Mouse (Mus musculus) ovary, postnatal 36 days (tissue): ENCODE results near the gene Tmem176b.
A peak's percentile ranks its signal among the peaks of the same experiment; 100 is the strongest.
"Not testable (repeated sequence)": the region's sequence is repeated elsewhere in the genome, so short reads cannot be mapped to it uniquely, and the experiment has no call there.

Experiments used
- DNase-seq: peaks from one replicate; pipeline ENCODE4 v3.0.0; 2022; ENCODE audit warnings: low spot score, mixed read lengths

Tmem176b gene

DNA sequence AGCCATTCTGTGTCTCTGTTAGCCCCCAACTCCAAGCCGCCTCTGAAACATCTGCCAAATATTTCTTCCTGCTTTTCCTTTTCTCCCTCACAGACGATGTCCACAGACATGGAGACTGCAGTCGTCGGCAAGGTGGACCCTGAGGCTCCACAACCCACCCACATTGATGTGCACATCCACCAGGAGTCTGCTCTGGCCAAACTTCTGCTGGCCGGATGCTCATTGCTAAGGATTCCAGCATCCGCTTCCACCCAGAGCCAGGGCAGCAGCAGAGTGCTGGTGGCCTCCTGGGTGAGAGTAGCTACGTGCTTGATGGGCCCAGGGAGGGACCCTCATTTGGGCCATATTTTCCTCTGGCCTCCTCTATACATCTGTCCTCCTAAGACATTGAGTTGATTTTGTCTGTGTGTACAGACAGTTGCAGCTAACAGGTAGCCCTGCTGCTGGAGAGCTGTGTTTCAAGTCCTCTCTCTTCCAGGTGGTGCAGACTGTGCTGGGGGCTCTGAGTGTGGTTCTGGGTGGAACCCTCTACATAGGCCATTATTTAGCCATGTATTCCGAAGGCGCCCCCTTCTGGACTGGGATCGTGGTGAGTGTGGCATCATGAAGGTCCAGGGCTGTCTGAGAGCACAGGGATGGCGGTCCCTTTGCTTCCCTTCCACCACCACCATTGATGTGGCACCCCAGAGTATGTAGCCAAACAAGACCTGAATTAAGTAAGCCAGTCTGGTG is 981 bp upstream of the Tmem176b start:
- DNase-seq: peak; percentile 57

DNA sequence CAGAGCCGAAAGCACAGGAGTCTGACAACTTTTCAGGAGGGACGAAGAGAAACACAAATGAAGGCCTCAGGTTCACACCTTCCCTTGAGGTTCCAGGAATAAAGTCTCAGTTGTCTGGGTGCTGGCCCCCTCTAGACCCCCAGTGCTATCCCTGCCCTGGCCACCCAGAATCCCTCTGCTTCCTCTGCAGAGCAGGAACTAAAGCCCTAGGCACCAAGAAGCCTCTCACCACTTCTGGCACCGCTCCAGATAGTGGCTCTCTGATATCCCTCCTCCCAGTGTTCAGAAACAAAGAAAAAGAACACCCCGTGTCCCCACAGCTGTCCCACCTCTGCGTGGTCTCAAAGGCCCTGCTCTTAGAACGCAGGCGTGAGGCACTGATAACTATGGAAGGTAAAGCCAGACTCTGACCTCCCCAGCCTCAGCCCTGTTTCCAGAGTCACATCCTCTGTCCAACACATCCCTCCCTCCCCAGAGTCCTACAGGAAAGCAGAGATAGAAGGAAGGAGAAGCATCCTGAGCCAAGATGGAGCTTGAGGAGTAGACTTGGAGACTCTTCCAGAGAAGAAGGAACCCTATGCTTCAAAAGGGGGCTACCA is 826 bp downstream of the Tmem176b start, which contains the start of gene Tmem176a:
Gene Tmem176a (plus strand): TSS at position 549 of the 599 bp plus-strand sequence.
- DNase-seq: peak; percentile 56

DNA sequence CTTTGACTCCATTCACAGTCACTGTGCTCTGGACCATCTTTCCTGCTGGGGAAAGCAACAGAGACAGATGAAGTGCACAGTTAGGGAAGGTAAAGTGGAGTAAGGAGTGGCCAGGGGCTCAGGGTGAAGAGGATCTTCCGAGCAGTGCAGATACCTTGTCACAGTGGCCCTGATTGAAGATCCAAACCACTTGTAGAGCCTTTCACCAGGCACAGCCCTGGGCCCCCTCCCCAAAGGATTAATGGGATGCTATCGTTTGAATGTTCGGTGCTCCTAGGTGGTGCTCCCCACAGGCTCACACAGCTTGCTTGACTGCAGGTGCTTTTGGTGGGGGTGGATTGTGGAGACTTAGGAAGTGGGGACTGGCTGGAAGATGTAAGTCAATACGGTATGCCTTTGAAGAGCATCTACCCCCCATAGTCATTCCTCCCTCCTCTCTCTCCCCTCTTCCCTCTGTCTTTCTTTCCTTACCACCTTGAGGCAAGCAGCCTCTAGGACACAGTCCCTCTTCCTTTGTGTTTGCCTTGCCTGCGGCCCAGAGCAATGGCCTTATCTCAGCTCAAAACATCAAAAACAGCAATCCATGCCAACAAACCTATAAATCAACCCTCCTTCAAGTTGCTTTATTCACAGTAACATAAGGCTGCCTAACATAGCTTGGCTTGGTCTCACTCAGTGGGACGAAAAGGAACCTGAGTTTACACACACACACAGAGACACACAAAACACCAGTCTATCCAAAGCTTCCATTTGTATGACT is 2.8 kb downstream of the Tmem176b start:
- DNase-seq: no peak

DNA sequence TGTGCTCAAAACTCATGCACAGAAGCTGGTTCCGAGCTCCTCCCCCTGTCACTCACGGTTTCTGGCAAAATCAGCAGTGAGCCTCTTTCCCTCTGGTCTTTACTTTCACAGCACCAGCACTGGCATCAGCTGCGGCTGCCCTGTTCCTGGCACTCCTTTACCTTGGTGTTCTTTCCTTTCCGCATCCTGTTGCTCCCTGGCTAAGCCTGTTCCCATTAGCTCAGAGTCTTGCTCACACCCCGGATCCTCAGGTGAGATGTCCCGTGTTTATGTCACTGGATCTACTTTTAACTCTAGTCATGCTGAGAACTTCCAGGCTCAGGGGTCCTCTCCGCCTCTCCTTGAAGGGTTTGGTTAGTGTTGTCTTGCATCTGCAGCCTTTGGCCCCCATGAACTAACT is 3.8 kb downstream of the Tmem176b start:
- no peak for DNase-seq

DNA sequence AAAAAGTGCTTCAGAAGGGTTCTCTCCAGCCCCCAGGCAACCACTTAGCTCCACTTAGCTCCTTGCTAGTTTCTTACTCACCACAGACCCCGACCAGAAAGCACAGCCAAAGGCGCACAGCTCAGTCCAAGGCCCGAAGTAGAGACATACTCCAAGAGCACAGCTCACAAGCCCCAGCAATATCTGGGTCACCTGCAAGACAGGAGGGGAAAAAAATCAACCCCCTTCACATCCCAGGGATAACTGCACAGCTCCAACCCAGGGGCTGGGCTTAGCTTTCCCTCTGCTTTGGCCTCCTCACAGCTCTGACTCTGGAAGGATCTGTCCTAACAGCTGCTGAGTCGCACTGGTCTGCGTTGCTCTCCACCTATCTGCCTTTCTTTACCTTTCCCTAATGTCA is 5.2 kb downstream of the Tmem176b start:
- no peak for DNase-seq

DNA sequence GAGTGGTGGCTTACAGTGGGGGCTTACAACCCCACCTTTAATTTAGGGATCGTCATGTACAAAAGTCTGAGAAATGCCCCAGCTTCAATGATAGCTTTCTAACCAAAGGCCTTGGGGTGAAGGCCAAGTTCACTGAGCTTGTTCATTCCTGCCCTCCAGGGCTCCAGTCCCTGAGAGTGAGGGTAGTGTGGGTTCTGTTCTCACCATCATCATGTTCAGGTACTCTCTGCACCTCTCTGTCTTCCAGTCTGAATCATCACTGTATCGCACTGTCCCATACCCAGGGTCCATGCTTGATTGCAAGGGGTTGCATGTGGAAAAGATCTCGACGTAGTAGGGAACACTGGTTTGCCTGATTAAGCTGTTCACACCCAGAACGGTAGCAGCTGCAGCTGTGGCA is 6.1 kb downstream of the Tmem176b start:
- DNase-seq: no peak

DNA sequence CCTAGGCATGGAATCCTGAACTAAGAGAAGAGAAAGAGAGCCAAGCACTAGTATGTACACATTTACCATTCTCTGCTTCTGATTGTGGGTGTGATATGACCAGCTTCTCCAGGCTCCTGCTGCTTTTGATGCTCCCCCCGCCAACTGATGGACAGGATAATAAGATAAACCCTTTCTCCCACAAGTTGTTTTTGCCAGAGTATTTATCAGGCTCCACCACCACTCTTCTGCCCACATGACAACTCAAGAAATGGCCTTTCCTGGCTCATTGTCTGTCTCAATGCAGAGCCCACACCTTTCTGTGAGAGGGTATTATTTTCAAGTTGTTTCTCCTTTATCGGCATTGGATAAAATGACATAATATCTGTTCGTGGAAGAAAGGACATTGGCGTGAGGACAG is 7.8 kb downstream of the Tmem176b start:
- no peak for DNase-seq

DNA sequence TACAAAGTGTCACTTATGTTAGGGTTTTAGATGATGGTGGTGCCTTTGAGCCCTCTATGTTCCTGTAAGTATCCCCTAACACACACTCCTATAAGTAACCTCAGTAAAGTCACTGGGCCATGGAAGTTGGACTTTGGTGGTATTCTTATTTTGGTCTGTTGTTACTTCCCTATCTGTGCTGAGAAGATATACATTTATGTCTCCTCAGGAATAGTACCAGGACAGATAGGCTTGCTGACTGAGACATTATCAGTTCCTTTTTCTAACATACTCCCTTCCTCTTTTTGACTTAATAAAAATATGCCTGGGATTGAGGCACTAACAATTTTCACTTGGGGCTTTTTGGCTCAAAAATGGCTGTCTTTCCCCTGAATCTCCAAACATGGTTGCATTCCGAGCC is 8.9 kb downstream of the Tmem176b start:
- no peak for DNase-seq

DNA sequence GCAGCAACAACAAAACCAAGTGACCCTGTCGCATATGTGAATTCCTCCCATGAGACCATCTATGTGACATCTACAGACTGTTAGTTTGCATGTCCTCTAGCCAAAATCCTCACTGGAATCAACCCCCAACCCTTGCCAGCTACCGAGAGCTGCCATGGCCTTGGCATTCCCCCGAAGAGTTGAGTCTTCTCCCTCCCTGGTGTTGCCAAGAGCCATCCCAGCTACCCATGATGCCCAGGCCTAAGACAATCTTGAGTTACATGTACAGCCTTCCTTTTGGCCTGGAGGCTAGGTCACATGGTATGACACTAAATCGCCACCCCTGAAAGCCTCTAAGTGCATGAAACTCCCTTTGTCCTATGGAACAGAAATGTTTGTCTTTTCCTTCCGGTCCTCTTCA is 10.2 kb downstream of the Tmem176b start:
- no peak for DNase-seq

DNA sequence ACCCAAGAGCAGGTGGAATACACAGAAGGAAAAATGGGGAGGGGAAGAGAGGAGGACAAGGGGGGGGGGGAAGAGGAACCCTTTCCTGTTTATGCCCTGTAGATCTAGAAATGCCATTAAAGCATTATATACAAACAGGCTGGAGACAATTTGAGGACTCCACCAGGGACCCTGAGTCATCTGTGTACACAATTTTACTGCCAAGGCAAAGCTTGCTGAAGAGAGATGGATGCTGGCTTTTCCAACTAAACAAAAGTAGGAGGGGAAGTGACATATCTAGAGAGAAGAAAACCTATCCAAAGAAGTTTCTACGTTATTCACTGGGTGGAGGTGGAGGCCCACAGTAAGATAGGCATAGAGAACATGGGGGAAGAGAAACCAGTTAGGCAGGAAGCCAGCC is 11.1 kb downstream of the Tmem176b start:
- no peak for DNase-seq

DNA sequence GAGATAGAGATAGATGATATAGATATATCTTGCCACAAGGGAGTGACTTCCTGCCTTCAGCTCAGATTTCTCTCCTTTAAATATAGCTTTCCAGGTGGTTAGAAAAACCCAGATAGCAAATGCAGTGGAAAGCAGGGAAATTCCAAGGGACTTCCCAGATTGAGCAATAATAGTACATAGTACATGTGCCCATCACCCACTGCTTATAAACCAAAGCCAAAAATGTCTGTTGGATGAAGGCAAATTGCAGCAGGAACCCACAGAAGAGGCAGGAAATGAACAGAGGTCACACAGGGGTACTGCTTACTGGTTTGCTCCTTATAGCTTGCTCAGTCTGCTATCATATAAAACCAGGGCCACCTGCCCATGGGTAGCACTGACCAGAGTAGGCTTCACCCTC is 11.6 kb downstream of the Tmem176b start:
- DNase-seq: no peak

DNA sequence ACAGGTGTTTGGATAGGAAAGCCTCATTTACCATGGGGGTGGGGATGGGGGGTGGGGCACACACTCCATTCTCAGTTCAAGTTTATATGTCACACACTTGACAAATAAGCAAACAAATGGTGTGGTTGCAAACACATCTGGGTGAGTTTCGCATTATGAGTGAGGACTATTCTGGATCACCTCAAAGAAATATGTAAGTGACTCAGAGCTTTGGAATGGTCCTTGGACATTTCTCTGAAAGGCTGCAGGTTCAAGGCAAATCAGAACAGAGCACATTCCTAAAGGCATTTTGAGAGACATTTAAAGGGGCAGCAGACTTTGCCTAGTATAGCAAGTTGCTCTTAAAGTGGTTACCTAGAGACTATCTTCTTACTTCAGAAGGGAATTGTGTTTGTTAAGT is 12.3 kb downstream of the Tmem176b start:
- no peak for DNase-seq

DNA sequence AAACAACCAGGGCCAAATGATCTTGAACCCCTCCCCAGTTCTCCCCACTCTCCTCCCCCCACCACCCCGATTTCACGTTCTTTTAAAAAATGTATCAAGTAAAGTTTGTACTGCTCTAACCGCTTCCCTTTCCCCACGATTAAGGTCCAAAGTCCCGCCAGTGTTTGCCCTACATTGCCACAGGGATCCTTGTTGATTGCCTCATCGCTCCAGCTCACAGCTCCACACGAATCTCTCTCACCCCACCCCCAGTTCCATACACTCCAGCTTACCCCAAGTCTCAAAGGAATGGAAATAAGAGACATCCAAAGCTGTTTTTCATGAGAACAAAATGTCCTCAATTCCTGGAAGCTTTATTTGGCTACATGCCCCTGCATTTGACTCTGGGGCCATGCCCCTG is 16.3 kb downstream of the Tmem176b start:
- DNase-seq: no peak

DNA sequence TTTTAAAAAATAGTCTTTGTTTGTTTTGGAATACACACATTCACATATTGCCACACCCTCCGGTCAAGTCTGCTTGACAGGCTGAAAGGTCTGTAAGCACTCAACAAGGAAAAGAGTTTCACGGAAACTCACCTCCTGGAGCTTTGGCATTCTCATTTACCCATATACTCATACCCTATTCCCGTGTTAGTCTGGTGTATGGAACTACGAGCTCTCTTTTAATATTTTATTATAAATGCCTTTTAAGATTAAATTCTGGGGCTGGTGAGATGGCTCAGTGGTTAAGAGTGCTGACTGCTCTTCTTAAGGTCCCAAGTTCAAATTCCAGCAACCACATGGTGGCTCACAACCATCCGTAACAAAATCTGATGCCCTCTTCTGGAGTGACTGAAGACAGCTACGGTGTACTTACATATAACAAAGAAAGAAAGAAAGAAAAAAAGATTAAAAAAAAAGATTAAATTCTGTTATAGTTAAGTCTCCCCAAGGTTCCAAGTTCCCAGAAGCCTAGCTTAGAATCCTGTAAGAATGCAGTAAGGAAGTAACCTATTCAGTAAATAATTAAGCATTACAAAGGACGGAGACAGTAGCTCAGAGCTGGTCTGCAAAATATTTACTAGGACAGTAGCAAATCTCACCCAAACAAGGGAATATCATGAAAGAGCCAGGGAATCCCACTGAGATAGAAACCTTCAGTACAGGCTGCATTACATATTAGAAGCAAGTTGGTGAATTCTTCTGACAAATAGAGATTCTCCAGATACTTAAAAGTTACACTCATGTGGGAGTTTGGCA is 19.1 kb downstream of the Tmem176b start:
- DNase-seq: not testable (repeated sequence)

DNA sequence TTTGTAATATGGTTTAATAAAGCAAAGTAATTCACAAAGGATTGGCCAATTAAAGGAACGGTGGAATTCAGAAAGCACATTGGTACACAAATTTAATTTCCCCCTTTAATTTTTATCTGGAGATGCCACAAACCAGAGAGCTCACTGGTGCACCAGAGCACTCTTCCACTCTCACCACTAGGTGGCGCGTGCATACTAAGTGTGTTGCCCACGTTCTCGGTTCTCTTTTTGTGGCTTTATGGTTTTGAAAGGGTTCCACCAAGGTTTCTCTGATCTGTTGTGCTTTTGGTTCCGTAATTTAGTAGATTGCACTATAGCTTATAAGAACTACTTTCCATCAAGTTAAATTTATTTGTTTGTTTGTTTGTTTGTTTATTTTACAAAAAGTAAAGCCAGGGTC is 23.5 kb downstream of the Tmem176b start:
- DNase-seq: peak; percentile 63

DNA sequence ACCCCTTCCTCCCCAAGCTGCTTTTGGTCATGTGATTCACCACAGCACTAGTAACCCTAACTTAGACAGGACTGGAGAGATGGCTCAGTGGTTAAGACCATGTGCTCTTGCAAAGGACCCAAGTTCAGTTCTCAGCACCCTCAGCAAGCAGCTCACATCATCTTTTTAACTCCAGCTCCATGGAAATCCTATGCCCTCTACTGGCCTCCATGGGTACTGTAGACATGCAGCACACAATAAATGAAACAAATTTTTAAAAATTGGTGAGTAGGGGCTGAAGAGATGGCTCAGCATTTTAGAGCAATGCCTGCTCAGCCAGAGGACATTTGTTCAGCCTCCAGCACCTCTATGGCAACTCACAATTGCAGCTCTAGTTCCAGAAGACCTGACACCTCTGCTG is 26.3 kb downstream of the Tmem176b start:
- no peak for DNase-seq

DNA sequence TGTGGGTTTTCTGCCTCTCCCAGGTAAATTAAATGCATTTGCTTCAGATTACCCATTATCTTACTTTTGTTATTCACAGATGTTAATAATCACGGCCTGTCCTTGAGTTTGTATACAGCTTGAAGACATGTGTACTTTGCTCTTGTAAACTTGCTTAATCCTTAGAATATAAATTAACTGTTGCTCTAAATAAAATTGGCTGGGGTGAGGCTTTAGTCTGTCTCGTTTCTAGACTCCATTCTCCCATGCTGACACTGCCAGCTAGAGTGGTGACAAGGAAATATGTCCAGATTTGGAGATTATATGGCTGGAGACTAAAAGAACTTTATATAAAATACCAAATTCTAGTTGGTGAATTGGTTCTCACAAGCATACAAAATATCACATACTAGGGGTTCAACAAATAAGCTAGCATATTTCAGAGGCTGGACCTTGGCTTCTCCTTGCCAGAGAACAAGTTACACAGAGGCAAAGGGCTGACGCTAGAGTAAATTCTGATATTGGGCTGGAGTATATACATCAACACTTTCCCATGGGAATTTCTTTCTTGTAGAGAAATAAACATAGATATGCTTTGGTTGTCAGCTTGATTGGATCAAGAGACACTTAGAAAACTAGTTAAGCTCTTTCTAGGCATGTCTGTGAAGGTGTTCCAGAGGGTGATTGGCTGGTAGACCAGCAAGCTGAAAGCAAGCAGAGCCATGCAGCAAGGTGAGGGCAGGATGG is 31.6 kb downstream of the Tmem176b start:
- DNase-seq: no peak

DNA sequence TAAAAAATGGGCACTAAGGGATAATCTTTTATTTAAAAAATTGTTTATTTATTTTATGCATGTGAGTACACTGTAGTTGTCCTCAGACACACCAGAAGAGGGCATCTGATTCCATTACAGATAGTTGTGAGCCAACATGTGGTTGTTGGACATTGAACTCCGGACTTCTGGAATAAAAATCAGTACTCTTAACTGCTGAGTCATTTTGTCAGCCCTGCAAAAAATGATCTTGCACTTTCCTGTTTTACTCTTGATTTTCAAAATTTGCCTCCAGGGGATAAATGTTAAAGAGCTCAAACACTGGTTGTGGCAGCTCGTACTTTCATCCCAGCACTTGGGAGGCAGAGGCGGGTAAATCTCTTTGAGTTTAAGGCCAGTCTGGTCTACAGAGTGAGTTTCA is 34.5 kb downstream of the Tmem176b start:
- no peak for DNase-seq

DNA sequence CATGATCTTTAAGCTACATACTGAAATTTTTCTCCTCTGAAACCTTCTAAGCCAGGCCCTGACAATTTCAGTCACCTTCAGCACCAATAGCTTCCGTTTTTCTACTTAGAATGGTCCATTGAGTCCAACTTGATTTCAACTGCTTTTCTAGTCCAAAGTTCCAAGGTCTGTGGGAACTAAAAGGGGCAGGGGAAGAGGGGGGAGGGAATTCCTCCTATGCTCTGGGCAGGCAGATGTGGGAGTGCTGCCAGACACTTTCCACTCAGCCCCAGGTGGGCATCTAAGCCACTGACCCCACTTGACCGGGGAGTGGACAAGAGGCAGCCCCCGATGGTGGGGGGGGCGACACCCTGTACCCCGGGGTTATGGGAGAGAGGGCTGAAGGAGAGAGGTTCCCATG is 37.0 kb downstream of the Tmem176b start:
- no peak for DNase-seq

DNA sequence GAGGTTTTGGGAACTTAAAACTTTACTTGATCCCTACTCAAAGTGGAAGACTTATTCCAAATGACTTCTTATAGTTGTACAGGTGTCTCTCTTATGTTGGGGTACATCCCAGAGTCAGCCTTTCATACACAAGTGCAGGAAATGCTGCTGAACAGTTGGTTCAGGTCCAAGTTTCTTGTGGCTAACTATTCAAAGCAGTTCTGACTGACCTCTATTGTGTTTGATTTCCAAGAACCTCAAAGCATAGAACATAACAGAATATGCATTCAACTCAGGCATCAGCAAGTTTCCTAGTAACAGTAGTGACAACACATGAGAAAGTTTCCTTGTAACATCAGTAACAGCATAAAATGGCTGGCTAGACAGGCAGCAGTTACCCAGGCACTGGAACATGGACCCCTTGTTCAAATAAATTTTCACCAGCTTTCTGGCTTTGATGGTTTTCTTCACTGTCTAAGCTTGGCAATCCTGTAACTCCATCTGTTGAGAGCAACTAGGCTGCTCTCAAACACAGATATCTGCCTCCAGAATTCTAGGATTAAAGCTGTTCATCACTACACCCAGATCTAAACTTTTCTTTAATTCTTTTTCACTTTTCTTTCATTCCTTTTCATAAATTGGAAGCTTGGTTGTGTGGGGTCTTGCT is 37.8 kb downstream of the Tmem176b start:
- DNase-seq: no peak

DNA sequence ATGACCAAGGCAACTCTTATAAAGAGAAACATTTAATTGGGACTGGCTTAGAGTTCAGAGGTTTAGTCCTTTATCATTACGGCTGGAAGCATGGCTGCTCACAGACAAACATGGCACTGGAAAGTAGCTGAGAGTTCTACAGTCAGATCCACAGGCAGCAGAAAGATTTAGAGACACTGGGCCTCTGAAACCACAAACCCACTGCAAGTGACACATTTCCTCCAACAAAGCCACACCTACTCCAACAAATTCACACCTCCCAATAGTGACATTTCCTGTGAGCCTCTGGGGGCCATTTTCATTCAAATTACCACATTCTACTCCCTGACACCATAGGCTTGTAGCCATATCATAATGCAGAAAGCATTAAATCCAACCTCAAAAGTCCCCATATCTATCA is 39.4 kb downstream of the Tmem176b start:
- no peak for DNase-seq
